Mouse (Mus musculus): Measurements from ENCODE around the gene Fbxl17. TPM values are rescaled to one million over a fixed set of nuclear protein-coding genes. Genes with fewer than 3 reads are reported as not detected.

The Fbxl17 gene
- polyA plus RNA-seq, 1 experiment from 2014 or later = 26.5 TPM

- WGBS = 8% methylated on average over 5 of the region's 5 CpGs
- 0 out of 2 replicates have a peak overlapping the region, but pooled peaks have one; percentile 0 for H3K27ac ChIP-seq
- H3K27me3 ChIP-seq (replicated peaks) = no peaks in the 10 kb centered on the region
- peak; percentile 45; the same call in 1 of the 2 replicates for ATAC-seq (replicated peaks)
- H3K36me3 ChIP-seq (replicated peaks) = no peaks in the 10 kb centered on the region
- no peaks in the 10 kb centered on the region for H3K9me3 ChIP-seq
- peaks cover 25% of the 10 kb centered on the region for H3K4me1 ChIP-seq
- no peak overlapping the region for H3K4me3 ChIP-seq
- H3K9ac ChIP-seq = no peak overlapping the region
- no peak overlapping the region for H3K4me2 ChIP-seq
Measured at GRCm38 (mm10) chr17:63070161-63070761, 429.6 kb downstream of the Fbxl17 start.

- 17% methylated on average over 5 of the region's 5 CpGs for WGBS
- peaks cover 8% of the 10 kb centered on the region; the same call in 1 of the 2 replicates for H3K4me1 ChIP-seq
- no peaks in the 10 kb centered on the region for H3K27me3 ChIP-seq (replicated peaks)
- H3K27ac ChIP-seq = no peak overlapping the region
- H3K4me3 ChIP-seq = no peak overlapping the region
- H3K9ac ChIP-seq = no peak overlapping the region
- H3K36me3 ChIP-seq (replicated peaks) = no peaks in the 10 kb centered on the region
- no peak overlapping the region for H3K4me2 ChIP-seq
- H3K9me3 ChIP-seq = no peaks in the 10 kb centered on the region
- no peak for ATAC-seq (replicated peaks)
Measured at GRCm38 (mm10) chr17:63062785-63063184, 437.0 kb downstream of the Fbxl17 start.

- peaks cover 11% of the 10 kb centered on the region; the same call in 1 of the 2 replicates for H3K4me1 ChIP-seq
- H3K36me3 ChIP-seq (replicated peaks) = no peaks in the 10 kb centered on the region
- no peak for ATAC-seq (replicated peaks)
- no peaks in the 10 kb centered on the region for H3K27me3 ChIP-seq (replicated peaks)
- no peak overlapping the region for H3K4me3 ChIP-seq
- H3K9me3 ChIP-seq = no peaks in the 10 kb centered on the region
- no peak overlapping the region for H3K9ac ChIP-seq
- H3K27ac ChIP-seq = no peak overlapping the region
- no peak overlapping the region for H3K4me2 ChIP-seq
- 73% methylated on average over 3 of the region's 3 CpGs for WGBS
Measured at GRCm38 (mm10) chr17:63061786-63062185, 438.0 kb downstream of the Fbxl17 start.

GRCm38 (mm10) chr17:63060814-63061213 is 439.0 kb downstream of the Fbxl17 start:
- H3K27ac ChIP-seq = no peak overlapping the region
- WGBS = 45% methylated on average over 3 of the region's 3 CpGs
- no peaks in the 10 kb centered on the region for H3K36me3 ChIP-seq (replicated peaks)

GRCm38 (mm10) chr17:63057740-63058388 is 442.0 kb downstream of the Fbxl17 start:
- H3K9me3 ChIP-seq = no peaks in the 10 kb centered on the region
- H3K27ac ChIP-seq = no peak overlapping the region
- WGBS = 69% methylated on average over 15 of the region's 15 CpGs
- H3K36me3 ChIP-seq (replicated peaks) = no peaks in the 10 kb centered on the region
- no peak overlapping the region for H3K4me3 ChIP-seq
- no peak for ATAC-seq (replicated peaks)
- H3K4me1 ChIP-seq = peaks cover 11% of the 10 kb centered on the region; the same call in 1 of the 2 replicates
- no peak overlapping the region for H3K4me2 ChIP-seq
- no peaks in the 10 kb centered on the region for H3K27me3 ChIP-seq (replicated peaks)
- no peak overlapping the region for H3K9ac ChIP-seq

More at GRCm38 (mm10) chr17:63060814-63061213, 439.0 kb downstream of the Fbxl17 start:
- H3K4me3 ChIP-seq = no peak overlapping the region
- no peaks in the 10 kb centered on the region for H3K9me3 ChIP-seq
- H3K9ac ChIP-seq = no peak overlapping the region
- H3K4me1 ChIP-seq = peaks cover 11% of the 10 kb centered on the region; the same call in 1 of the 2 replicates
- H3K4me2 ChIP-seq = no peak overlapping the region
- ATAC-seq (replicated peaks) = no peak
- no peaks in the 10 kb centered on the region for H3K27me3 ChIP-seq (replicated peaks)

GRCm38 (mm10) chr17:63056976-63057375 is 442.8 kb downstream of the Fbxl17 start:
- H3K9me3 ChIP-seq = no peaks in the 10 kb centered on the region
- H3K27ac ChIP-seq = no peak overlapping the region
- H3K27me3 ChIP-seq (replicated peaks) = no peaks in the 10 kb centered on the region
- WGBS = 86% methylated on average over 3 of the region's 3 CpGs
- peaks cover 8% of the 10 kb centered on the region; the same call in 1 of the 2 replicates for H3K4me1 ChIP-seq
- H3K4me2 ChIP-seq = no peak overlapping the region
- ATAC-seq (replicated peaks) = no peak
- no peak overlapping the region for H3K4me3 ChIP-seq
- H3K36me3 ChIP-seq (replicated peaks) = no peaks in the 10 kb centered on the region
- H3K9ac ChIP-seq = no peak overlapping the region

GRCm38 (mm10) chr17:63053311-63053710 is 446.5 kb downstream of the Fbxl17 start:
- H3K27me3 ChIP-seq (replicated peaks) = no peaks in the 10 kb centered on the region
- no peak overlapping the region for H3K4me3 ChIP-seq
- no peaks in the 10 kb centered on the region for H3K9me3 ChIP-seq
- H3K4me2 ChIP-seq = no peak overlapping the region
- H3K4me1 ChIP-seq = peaks cover 8% of the 10 kb centered on the region; the same call in 1 of the 2 replicates
- no peaks in the 10 kb centered on the region for H3K36me3 ChIP-seq (replicated peaks)
- no peak overlapping the region for H3K9ac ChIP-seq
- 90% methylated on average over 3 of the region's 3 CpGs for WGBS
- no peak overlapping the region for H3K27ac ChIP-seq
- ATAC-seq (replicated peaks) = no peak

- no peak for ATAC-seq (replicated peaks)
- Histone ChIP-seq H3K36me3 (replicated peaks) (no peaks in the 10 kb centered on the region), H3K4me3 (no peak overlapping the region), H3K9ac (no peak overlapping the region), H3K27ac (no peak overlapping the region), H3K4me2 (no peak overlapping the region), H3K27me3 (replicated peaks) (no peaks in the 10 kb centered on the region), H3K9me3 (0 out of 2 replicates have a peak, but pooled peaks cover 4% of the 10 kb centered on the region), H3K4me1 (0 out of 2 replicates have a peak, but pooled peaks cover 8% of the 10 kb centered on the region)
- 63% methylated on average over 3 of the region's 3 CpGs for WGBS
Measured at GRCm38 (mm10) chr17:63046401-63046800, 453.4 kb downstream of the Fbxl17 start.

GRCm38 (mm10) chr17:63045297-63045696 is 454.5 kb downstream of the Fbxl17 start:
- Histone ChIP-seq H3K9ac (no peak overlapping the region), H3K27me3 (replicated peaks) (no peaks in the 10 kb centered on the region), H3K36me3 (replicated peaks) (no peaks in the 10 kb centered on the region), H3K4me2 (no peak overlapping the region), H3K27ac (no peak overlapping the region), H3K9me3 (0 out of 2 replicates have a peak, but pooled peaks cover 5% of the 10 kb centered on the region), H3K4me1 (0 out of 2 replicates have a peak, but pooled peaks cover 8% of the 10 kb centered on the region), H3K4me3 (no peak overlapping the region)
- ATAC-seq (replicated peaks) = no peak
- 82% methylated on average over 13 of the region's 13 CpGs for WGBS

- ATAC-seq (replicated peaks) = no peak
- Histone ChIP-seq H3K4me3 (no peak overlapping the region), H3K4me2 (no peak overlapping the region), H3K27me3 (replicated peaks) (no peaks in the 10 kb centered on the region), H3K4me1 (0 out of 2 replicates have a peak, but pooled peaks cover 8% of the 10 kb centered on the region), H3K9ac (no peak overlapping the region), H3K9me3 (0 out of 2 replicates have a peak, but pooled peaks cover 5% of the 10 kb centered on the region), H3K27ac (no peak overlapping the region), H3K36me3 (replicated peaks) (no peaks in the 10 kb centered on the region)
- WGBS = 76% methylated on average over 9 of the region's 9 CpGs
Measured at GRCm38 (mm10) chr17:63043046-63043675, 456.7 kb downstream of the Fbxl17 start.

- H3K9ac ChIP-seq = no peak overlapping the region
- 91% methylated on average over 3 of the region's 3 CpGs for WGBS
- no peaks in the 10 kb centered on the region for H3K36me3 ChIP-seq (replicated peaks)
- H3K4me3 ChIP-seq = no peak overlapping the region
- no peak overlapping the region for H3K27ac ChIP-seq
- H3K4me1 ChIP-seq = no peaks in the 10 kb centered on the region
- ATAC-seq (replicated peaks) = no peak
- 0 out of 2 replicates have a peak, but pooled peaks cover 5% of the 10 kb centered on the region for H3K9me3 ChIP-seq
- no peaks in the 10 kb centered on the region for H3K27me3 ChIP-seq (replicated peaks)
- no peak overlapping the region for H3K4me2 ChIP-seq
Measured at GRCm38 (mm10) chr17:63037562-63037961, 462.3 kb downstream of the Fbxl17 start.

GRCm38 (mm10) chr17:63033141-63033540 is 466.7 kb downstream of the Fbxl17 start:
- Histone ChIP-seq H3K9ac (no peak overlapping the region), H3K4me2 (no peak overlapping the region), H3K4me1 (no peaks in the 10 kb centered on the region), H3K4me3 (no peak overlapping the region), H3K27ac (no peak overlapping the region), H3K27me3 (replicated peaks) (no peaks in the 10 kb centered on the region), H3K36me3 (replicated peaks) (no peaks in the 10 kb centered on the region), H3K9me3 (no peaks in the 10 kb centered on the region)
- 87% methylated on average over 5 of the region's 5 CpGs for WGBS
- ATAC-seq (replicated peaks) = no peak
